Mouse (Mus musculus): ENCODE results near the gene Myo7a. TPM values are rescaled to one million over a fixed set of nuclear protein-coding genes. Genes with fewer than 3 reads are reported as not detected.

The Myo7a gene
- total and polyA plus RNA-seq, 3 experiments = 11.3 to 28.0 (median 12.9) TPM

GRCm38 (mm10) chr7:98121673-98122072 lies 2.3 kb upstream of the Myo7a start:
- Histone ChIP-seq H3K9me3 (replicated peaks; ENCODE audit: low read length) (no peaks in the 10 kb centered on the region), H3K4me2 (ENCODE audit: insufficient read depth, low read depth, poor library complexity, severe bottlenecking) (no peak overlapping the region), H3K36me3 (replicated peaks in 1 of 2; ENCODE audit: control insufficient read depth in 1 of 2, insufficient read depth in 1 of 2, low read length in 1 of 2) (no peaks in the 10 kb centered on the region), H3K27ac (ENCODE audit: insufficient read depth, low read depth) (no peak overlapping the region), H3K4me1 (ENCODE audit: control insufficient read depth in 1 of 2, insufficient read depth in 2 of 2) (peaks cover 2 to 12% of the 10 kb centered on the region in 2 experiments; a peak in 2 of 4 replicates), H3K9ac (ENCODE audit: insufficient read depth, low read depth) (no peak overlapping the region), H3K79me2 (replicated peaks; ENCODE audit: control insufficient read depth, extremely low read depth, insufficient read depth, poor library complexity, severe bottlenecking) (no peaks in the 10 kb centered on the region), H3K4me3 (replicated peaks in 1 of 3; ENCODE audit: low read depth in 2 of 3, low read length in 2 of 3, poor library complexity in 1 of 3) (no peak overlapping the region), H3K27me3 (replicated peaks) (peaks cover 23% of the 10 kb centered on the region)
- in situ Hi-C loops (cut with MboI; ENCODE audit: low pct_ligation_motif_present, low pct_unique_long_range_greater_than_20kb, low sequenced_read_pairs) (no loop called here), dilution Hi-C loops (cut with MboI; ENCODE audit: extremely low pct_ligation_motif_present, extremely low pct_unique_long_range_greater_than_20kb, low sequenced_read_pairs) (no loop called here)
- no peak for TF ChIP-seq MEF2A (IDR thresholded peaks at IDR 0.05; ENCODE audit: borderline replicate concordance, low read depth, low read length)
- TF ChIP-seq ZNF384 (IDR thresholded peaks at IDR 0.05; ENCODE audit: low read depth, low read length) = no peak
- TF ChIP-seq ZMIZ1 (IDR thresholded peaks at IDR 0.05; ENCODE audit: low read depth, low read length) = no peak
- TF ChIP-seq NRF1 (IDR thresholded peaks at IDR 0.05; ENCODE audit: low read depth, low read length) = no peak
- TF ChIP-seq NELFE (IDR thresholded peaks at IDR 0.05; ENCODE audit: low read depth, low read length) = no peak
- no peak for TF ChIP-seq GABPA (IDR thresholded peaks at IDR 0.05; ENCODE audit: insufficient replicate concordance, low read depth, low read length)
- no peak for TF ChIP-seq MXI1 (IDR thresholded peaks at IDR 0.05; ENCODE audit: low read depth, low read length)
- no peak for TF ChIP-seq MAFK (IDR thresholded peaks at IDR 0.05; ENCODE audit: insufficient replicate concordance, low read length)
- DNase-seq (ENCODE audit: extremely low read depth) = no peak

- no peaks in the 10 kb centered on the region for H3K9me3 ChIP-seq (replicated peaks; ENCODE audit: low read length)
- no peak overlapping the region for H3K9ac ChIP-seq (ENCODE audit: insufficient read depth, low read depth)
- H3K27ac ChIP-seq (ENCODE audit: insufficient read depth, low read depth) = no peak overlapping the region
- no peak overlapping the region for H3K4me2 ChIP-seq (ENCODE audit: insufficient read depth, low read depth, poor library complexity, severe bottlenecking)
- DNase-seq (ENCODE audit: extremely low read depth) = no peak
- no peaks in the 10 kb centered on the region for H3K79me2 ChIP-seq (replicated peaks; ENCODE audit: control insufficient read depth, extremely low read depth, insufficient read depth, poor library complexity, severe bottlenecking)
- H3K36me3 ChIP-seq (replicated peaks in 1 of 2; ENCODE audit: control insufficient read depth in 1 of 2, insufficient read depth in 1 of 2, low read length in 1 of 2) = no peaks in the 10 kb centered on the region
- dilution Hi-C loops (cut with MboI; ENCODE audit: extremely low pct_ligation_motif_present, extremely low pct_unique_long_range_greater_than_20kb, low sequenced_read_pairs) = no loop called here
- peaks cover 2 to 12% of the 10 kb centered on the region in 2 experiments; a peak in 2 of 4 replicates for H3K4me1 ChIP-seq (ENCODE audit: control insufficient read depth in 1 of 2, insufficient read depth in 2 of 2)
- H3K4me3 ChIP-seq (replicated peaks in 1 of 3; ENCODE audit: low read depth in 2 of 3, low read length in 2 of 3, poor library complexity in 1 of 3) = no peak overlapping the region
- in situ Hi-C loops (cut with MboI; ENCODE audit: low pct_ligation_motif_present, low pct_unique_long_range_greater_than_20kb, low sequenced_read_pairs) = no loop called here
- TF ChIP-seq IRF4 (IDR thresholded peaks at IDR 0.05; ENCODE audit: low read depth, low read length) (no peak), NELFE (IDR thresholded peaks at IDR 0.05; ENCODE audit: low read depth, low read length) (no peak), E2F4 (IDR thresholded peaks at IDR 0.05; ENCODE audit: insufficient replicate concordance, low read depth, low read length) (no peak), ZNF384 (IDR thresholded peaks at IDR 0.05; ENCODE audit: low read depth, low read length) (no peak), ZKSCAN1 (IDR thresholded peaks at IDR 0.05; ENCODE audit: borderline replicate concordance, low read depth, low read length) (no peak), GABPA (IDR thresholded peaks at IDR 0.05; ENCODE audit: insufficient replicate concordance, low read depth, low read length) (no peak), MYC (IDR thresholded peaks at IDR 0.05; ENCODE audit: low read depth, low read length) (no peak), ELF1 (IDR thresholded peaks at IDR 0.05; ENCODE audit: low read depth, low read length) (no peak), USF2 (conservative IDR thresholded peaks at IDR 0.05; ENCODE audit: low read depth, low read length) (no peak), MXI1 (IDR thresholded peaks at IDR 0.05; ENCODE audit: low read depth, low read length) (no peak), ZC3H11A (IDR thresholded peaks at IDR 0.05; ENCODE audit: low read depth, low read length) (no peak), ETS1 (conservative IDR thresholded peaks at IDR 0.05; ENCODE audit: low read depth, low read length) (no peak), CHD1 (IDR thresholded peaks at IDR 0.05; ENCODE audit: low read depth, low read length) (no peak), RCOR1 (conservative IDR thresholded peaks at IDR 0.05; ENCODE audit: low read depth, low read length) (no peak), TBP (conservative IDR thresholded peaks at IDR 0.05; ENCODE audit: low read depth, low read length) (no peak)
- H3K27me3 ChIP-seq (replicated peaks) = peaks cover 21% of the 10 kb centered on the region
Measured at GRCm38 (mm10) chr7:98121241-98121640, 1.9 kb upstream of the Myo7a start.

Data from CH12.LX (cell line).